Mouse (Mus musculus) testis, adult 2 months (tissue): ENCODE measurements at regions not wholly inside any gene's neighbourhood (a gene's known extent, or its start where the extent isn't known, plus 50 kb on each side); places are given as distances from the start of the nearest gene placed in this dataset.
A peak's percentile ranks its signal among the peaks of the same experiment; 100 is the strongest.

Source experiments
- CTCF ChIP-seq: fragments of 200-500 bp; IDR thresholded peaks from 2 replicates; pipeline ENCODE4 v1.5.1; 2012; ENCODE audit warnings: low read depth, mild to moderate bottlenecking, inconsistent platforms, low read length, moderate library complexity; ENCODE audit not compliant: control insufficient read depth, insufficient read depth, insufficient replicate concordance
- POLR2A ChIP-seq: fragments of 200-500 bp; IDR thresholded peaks from 2 replicates; pipeline ENCODE4 v1.6.1; 2012; ENCODE audit warnings: low read depth, mild to moderate bottlenecking, inconsistent platforms, low read length, moderate library complexity; ENCODE audit not compliant: control insufficient read depth

DNA sequence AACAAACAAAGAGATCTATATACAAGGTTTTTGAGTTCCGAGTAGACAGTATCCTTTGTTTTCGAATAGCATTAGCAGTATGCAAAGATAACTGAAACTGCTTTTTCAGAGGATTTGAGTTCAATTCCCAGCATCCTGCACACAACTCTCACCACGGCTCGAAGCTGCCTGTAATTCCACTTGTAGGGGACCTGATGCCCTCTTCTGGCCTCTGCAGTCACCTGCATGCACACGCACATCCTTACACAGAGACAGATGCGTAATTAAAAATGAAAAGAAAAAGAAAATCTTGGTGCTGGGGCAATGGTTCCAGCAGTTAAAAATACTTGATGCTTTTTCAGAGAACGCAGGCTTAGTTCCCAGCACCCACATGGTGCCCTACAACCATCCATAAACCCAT lies 139.6 kb upstream of the Acsl4 start:
- peak; percentile 12; the same call in 1 of the 2 replicates for TF ChIP-seq CTCF
- TF ChIP-seq POLR2A = no peak
